Mouse (Mus musculus) heart, adult 9 months (tissue): ENCODE measurements around the gene Agmo.

Source experiments
- DNase-seq, 2 experiments: peaks; one replicate each; pipeline ENCODE4 v3.0.0; 2022; ENCODE audit warnings: low spot score in 2 of 2

Agmo gene

DNA sequence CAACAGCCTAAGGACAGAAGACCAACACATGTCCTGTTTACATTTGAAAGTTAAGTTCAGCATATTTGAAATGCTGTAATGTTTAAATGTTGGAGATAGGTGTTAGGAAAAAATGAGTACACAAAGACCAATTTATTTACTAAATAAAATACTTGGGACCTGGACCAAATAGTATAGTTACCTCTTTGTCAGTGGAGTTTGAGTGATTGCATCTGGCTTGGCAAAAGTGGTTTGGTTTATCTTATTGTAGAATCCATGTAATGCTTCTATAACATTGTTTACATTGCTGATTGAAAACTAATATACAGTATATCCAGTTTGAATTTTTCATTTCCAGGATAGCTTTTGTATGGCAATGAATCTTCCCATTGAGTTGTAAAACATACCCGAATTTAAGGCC is 193.0 kb downstream of the Agmo start:
- no peak for DNase-seq

GRCm38 (mm10) chr12:37442486-37443013 is 201.1 kb downstream of the Agmo start:
- DNase-seq = no peak

- no peak for DNase-seq
Observed at GRCm38 (mm10) chr12:37445255-37445654, 203.8 kb downstream of the Agmo start.

DNA sequence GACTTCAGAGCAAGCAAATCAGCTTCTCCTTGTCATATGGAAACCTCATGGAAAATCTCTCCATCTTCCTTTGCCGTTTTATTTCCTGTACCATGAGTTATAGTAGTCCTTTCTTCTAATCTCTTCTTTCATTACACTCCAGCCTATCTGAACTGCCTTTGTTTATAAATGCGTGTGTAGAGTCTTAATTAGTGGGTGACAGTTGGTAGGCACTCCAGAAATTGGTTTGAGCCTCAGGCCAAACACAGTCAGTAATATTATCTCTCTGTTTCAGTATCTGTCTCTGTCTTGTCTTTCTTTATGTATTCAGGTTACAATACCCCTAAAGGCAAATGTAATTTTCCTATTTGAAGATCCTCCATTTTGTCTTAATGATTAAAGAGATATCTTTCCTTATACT is 208.2 kb downstream of the Agmo start:
- no peak for DNase-seq

DNA sequence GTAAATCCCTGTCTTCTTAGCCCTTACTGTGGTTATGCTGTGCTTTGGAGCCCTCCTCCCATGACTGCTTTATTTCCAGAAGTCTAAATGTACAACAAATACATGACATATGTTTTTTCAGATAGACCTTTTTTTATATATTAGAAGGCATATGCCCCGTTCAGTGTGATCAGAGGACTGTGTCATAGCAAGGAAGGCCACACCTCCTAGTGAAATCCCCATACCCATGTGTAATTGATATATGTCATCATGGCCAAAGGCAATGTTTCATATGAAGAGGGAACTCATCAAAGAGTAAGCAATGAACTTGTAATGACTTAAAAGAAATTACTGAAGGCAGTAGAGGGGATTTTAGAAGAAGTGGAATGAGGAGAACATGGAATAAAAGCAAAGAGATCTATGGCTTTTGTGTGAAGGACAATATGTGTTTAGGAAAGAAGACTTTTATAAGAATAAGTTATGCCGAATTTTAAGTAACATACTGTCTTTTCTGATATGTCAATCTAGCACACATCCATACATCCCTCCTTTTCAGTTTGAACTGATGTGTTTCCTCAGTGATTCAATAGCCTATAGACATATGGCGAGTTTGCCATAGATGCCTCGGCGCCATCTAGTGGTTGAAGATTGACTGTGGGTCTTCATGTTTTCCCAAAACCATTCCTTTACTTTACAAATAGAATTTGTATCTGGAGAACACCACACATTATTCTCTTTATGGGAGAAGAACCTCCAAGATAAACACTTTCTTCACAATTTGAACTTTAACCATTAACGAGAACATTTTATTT is 209.1 kb downstream of the Agmo start:
- peak in 1 of 2 experiments; percentile 13 for DNase-seq

DNA sequence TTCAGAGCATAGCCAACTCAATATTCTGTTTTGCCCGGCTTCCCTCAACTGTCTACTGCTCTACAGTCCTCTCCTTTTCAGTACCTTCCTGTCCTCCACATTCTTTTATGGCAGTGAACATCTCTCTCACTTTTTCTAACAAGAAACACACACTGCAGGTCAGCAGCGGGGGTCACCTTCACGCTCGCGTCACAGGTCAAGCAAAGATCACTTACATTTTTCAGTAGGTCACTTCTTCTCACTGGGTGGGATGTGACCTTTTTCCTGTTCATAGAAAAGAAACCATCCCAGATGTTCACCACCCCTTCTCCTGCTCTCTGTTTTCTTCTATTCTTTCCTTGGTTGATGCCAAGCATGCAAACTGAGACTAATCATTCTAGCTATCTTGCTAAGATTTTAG is 230.2 kb downstream of the Agmo start:
- no peak for DNase-seq

DNA sequence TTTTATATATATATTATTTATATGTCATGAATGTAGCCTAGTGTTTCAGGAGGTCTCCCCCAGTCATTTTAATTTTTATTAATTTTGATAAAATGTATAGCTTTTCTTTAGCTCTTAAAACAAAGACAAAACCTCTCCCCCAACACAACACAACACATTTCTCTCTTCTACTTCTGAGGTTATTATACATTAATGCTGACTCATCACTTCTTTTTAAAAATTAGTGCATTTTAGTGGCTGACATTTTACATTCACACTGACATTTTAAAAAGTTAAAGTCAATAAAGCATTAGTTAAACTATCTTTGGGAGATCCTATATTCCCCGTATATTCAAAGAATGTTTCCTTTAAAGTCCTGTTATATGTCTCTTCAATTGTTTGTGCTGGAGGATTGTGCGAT is 235.4 kb downstream of the Agmo start:
- DNase-seq = no peak

GRCm38 (mm10) chr12:37487991-37488390 is 246.6 kb downstream of the Agmo start:
- DNase-seq = no peak

DNA sequence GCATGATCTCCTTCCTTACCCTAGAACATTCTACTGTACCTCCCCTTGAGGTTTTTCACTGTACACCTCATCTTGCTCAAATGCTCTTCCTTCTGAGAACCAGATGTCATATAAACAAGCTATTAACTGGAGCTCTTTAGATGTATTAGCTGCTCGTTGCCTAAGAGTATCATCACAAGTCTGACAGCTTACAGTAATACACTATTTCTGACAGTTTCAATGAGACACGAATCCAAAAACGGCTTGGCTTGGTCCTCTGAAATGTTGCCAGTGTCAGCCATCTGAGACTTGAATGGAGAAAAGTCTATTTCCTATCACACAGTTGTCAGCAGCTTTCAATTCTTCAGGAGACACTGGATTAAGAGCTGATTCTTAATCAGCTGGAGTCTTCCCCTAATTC is 257.4 kb downstream of the Agmo start:
- no peak for DNase-seq

- no peak for DNase-seq
Observed at GRCm38 (mm10) chr12:37507406-37507805, 266.0 kb downstream of the Agmo start.

GRCm38 (mm10) chr12:37507826-37508225 is 266.4 kb downstream of the Agmo start:
- DNase-seq = no peak

DNA sequence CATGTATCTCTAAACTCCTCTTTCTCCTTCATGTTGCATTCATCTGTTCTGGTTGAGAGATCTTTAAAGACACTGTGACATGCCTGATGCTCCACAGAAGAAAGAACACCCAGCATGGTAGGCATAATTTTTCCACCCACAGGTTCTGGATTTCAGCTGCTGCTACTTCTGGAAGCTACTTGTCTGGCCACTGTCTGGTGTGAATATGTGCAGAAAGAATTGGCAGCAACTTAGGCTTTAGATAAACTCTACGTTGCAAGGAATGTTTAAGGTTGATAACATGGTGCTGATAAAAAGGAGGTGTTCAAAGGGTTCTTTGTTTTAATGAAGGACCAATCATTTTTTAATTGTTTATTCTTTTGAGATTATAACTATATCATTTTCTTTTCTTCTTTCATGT is 280.3 kb downstream of the Agmo start:
- no peak for DNase-seq

DNA sequence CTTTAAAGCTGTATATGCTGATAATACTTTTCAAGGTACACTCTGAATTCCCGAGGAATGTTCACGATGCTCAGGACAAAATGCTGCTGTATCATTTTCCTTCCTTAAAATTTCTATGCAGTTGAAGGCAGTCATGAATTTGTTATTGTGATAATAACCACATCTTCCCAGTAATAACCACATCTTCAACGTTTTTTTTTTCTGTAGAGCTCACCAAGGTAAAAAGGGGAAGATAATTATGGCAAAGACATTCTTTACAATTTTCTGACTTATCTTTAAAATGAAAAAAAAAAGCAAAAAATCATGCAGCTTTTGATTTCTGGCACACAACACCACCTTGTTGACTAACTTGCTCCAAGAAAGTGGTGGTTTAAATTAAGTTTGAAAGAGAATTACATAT is 283.2 kb downstream of the Agmo start:
- no peak for DNase-seq

- DNase-seq = no peak
Observed at GRCm38 (mm10) chr12:37540994-37541393, 299.6 kb downstream of the Agmo start.

GRCm38 (mm10) chr12:37558284-37558683 is 316.8 kb downstream of the Agmo start:
- DNase-seq = no peak

GRCm38 (mm10) chr12:37565882-37566596 is 324.6 kb downstream of the Agmo start:
- DNase-seq = no peak

DNA sequence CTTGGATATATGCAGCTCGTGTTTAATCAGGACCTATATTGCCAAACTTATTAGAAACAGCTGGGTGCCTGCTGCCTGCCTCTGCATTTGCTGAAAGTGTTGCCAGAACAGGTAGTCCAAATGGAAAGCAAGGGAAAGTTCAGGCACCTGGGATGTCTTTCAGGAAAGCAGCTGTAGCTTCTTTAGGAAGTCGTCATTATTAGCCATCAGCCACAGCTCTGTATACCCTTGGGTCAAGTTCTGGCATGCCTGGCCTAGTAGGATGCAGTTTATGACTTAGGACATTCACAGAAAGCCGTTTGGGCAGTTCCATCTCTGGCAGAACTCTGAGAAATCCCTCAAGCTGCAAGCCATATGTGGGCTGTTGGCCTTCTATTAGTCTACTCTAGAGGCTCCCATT is 330.5 kb downstream of the Agmo start:
- DNase-seq = no peak

DNA sequence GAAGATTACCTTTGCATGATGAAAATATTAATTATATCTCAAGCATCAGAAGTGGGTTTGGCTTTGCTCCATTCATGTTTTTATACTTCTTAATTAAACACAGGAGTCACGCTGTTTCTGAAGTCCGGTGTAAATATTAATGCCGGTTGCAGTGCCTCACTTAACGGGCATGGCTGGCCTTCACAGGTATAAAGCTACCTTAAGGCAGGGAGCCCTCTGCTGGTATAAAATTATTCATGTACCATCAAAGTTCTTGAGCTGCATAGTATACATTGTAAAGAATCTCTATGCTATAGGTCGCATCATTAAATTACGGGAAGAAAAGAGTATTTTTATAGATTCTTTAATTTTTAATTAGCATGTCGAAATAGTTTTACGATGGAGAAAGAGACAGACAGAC is 341.3 kb downstream of the Agmo start:
- no peak for DNase-seq

DNA sequence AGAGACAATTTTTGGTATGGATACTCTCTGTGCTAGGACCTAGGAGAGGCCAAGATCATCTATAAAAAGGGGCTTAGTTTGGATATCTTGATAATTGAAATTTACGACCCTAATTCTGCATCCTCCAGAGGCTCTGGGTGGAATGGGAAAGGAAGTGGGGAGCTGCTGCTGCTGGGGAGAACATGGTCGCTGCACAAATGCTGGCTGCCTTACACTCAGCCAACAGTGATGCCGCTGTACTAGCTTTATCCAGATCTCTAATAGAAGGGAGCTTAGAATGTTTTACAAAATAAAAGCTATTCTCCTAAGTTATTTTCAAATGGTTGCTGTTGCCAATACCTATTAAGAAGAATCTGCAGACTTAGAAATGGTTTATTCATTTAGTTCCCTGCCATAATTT is 351.4 kb downstream of the Agmo start:
- no peak for DNase-seq

DNA sequence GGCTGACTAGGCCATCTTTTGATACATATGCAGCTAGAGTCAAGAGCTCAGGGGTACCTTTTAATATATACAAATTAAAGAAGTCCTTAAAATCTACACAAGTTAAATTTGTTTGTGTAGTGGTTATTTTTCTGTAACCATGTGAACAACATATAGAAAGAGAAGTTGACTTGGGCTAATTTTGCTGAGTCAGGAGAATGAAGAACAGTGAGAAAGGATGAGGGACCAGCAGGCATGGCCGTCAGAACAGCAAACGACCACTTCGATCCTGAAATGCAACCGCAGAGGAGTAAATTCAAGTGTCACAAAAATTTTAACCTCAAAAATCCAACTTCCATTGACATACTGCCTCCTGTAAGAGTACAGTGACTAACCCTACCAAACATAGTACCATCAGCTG is 371.4 kb downstream of the Agmo start:
- DNase-seq = no peak

DNA sequence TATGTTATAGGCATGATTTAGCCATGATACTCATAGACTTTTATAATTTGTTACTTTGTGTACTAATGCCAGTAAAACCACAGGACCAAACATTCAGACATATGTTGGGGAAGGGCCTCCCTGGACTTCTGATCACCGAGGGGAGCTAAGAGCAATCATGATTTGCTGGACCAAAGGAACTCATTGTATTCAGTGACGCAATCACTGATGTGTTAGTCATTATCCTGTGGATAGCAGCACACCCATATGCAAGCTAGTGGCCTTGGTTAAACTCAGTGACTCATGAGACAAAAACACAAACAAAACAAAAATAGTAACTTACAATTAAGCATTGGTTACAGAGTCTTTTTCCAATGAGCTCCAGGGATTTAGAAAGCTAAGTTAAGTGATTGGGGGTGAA is 373.3 kb downstream of the Agmo start:
- no peak for DNase-seq

DNA sequence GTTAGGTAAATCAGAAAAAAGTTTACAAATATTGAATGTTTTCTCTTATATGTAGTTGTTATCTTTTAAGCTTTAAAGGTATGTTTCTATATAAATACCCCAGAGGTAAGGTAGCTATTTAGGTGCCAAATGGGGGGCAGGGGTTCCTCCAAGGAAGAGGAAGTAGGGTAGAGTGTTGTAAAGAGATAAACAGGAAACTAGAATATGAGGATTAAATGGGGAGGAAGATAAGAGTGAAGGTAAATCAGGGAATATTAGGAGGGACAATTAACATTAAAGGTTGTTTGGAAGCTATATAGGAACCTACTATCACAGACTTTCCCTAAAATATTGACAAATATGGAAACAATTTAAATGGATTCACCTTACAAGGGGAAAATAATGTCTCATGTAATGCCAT is 382.6 kb downstream of the Agmo start:
- no peak for DNase-seq
